Mouse (Mus musculus): ENCODE measurements around the gene Pex11b. TPM values are rescaled to one million over a fixed set of nuclear protein-coding genes. Genes with fewer than 3 reads are reported as not detected.
A peak's percentile ranks its signal among the peaks of the same experiment; 100 is the strongest.
"Not testable (repeated sequence)": the region's sequence is repeated elsewhere in the genome, so short reads cannot be mapped to it uniquely, and the experiment has no call there.

Pex11b gene
- polyA plus RNA-seq, 1 experiment from 2014 or later = 63.5 TPM

- no peak overlapping the region for H3K4me3 ChIP-seq
- H3K9ac ChIP-seq = no peak overlapping the region
- no peak for ATAC-seq (ENCODE audit: insufficient number of reproducible peaks, insufficient read depth, low FRiP score, low TSS enrichment, low read depth)
- no peak overlapping the region for H3K4me2 ChIP-seq
- H3K9me3 ChIP-seq = no peaks in the 10 kb centered on the region
- H3K27me3 ChIP-seq = peaks cover 23% of the 10 kb centered on the region
- H3K36me3 ChIP-seq = no peaks in the 10 kb centered on the region
- no peak overlapping the region; the same call in 1 of the 2 replicates for H3K27ac ChIP-seq
- 19% methylated on average over 5 of the region's 5 CpGs for WGBS
- peaks cover 13% of the 10 kb centered on the region for H3K4me1 ChIP-seq
Measured at GRCm38 (mm10) chr3:96679159-96679674, 44.0 kb downstream of the Pex11b start.

GRCm38 (mm10) chr3:96680269-96680956 lies 45.2 kb downstream of the Pex11b start:
- WGBS = 33% methylated on average over 12 of the region's 12 CpGs
- peaks cover 15% of the 10 kb centered on the region for H3K4me1 ChIP-seq
- no peaks in the 10 kb centered on the region for H3K36me3 ChIP-seq
- no peak overlapping the region for H3K27ac ChIP-seq
- H3K4me2 ChIP-seq = no peak overlapping the region
- no peak overlapping the region for H3K4me3 ChIP-seq
- peaks cover 30% of the 10 kb centered on the region for H3K27me3 ChIP-seq
- ATAC-seq (ENCODE audit: insufficient number of reproducible peaks, insufficient read depth, low FRiP score, low TSS enrichment, low read depth) = no peak
- no peaks in the 10 kb centered on the region for H3K9me3 ChIP-seq
- no peak overlapping the region for H3K9ac ChIP-seq

GRCm38 (mm10) chr3:96683496-96683895 lies 48.3 kb downstream of the Pex11b start:
- Histone ChIP-seq H3K9me3 (no peaks in the 10 kb centered on the region), H3K4me2 (no peak overlapping the region), H3K27ac (no peak overlapping the region), H3K36me3 (no peaks in the 10 kb centered on the region), H3K4me1 (peaks cover 11% of the 10 kb centered on the region), H3K4me3 (no peak overlapping the region), H3K27me3 (peaks cover 30% of the 10 kb centered on the region), H3K9ac (no peak overlapping the region)
- no peak for ATAC-seq (ENCODE audit: insufficient number of reproducible peaks, insufficient read depth, low FRiP score, low TSS enrichment, low read depth)
- WGBS = 81% methylated on average over 3 of the region's 3 CpGs

DNA sequence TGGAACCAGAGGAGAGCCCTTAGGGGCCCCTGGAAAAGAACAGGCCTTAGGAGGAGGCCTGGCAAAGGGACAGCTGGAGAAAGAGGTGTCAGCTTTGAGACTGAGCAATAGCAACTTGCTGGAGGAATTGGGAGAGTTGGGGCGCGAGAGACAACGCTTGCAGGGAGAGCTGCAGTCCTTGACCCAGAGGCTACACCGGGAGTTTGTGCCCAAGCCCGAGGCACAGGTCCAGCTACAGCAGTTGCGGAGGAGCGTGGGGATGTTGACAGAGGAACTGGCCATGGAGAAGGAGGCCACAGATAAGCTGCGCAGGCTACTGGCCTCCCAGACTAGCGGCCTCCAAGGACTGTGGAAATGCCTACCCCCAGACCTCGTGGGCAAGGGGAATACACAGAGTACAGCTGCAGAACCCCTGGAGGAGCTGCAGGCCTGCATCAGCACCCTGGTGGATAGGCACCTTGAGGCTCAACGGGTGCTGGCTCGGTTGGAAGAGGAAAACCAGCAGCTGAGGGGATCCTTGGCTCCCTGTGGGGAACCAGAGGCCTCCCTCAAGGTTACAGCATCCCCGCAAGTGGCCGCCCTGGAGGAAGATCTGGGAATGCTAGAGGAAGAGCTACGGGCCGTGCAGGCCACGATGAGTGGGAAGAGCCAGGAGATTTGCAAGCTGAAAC lies 49.1 kb downstream of the Pex11b start:
- H3K4me1 ChIP-seq = peaks cover 11% of the 10 kb centered on the region
- no peak for ATAC-seq (ENCODE audit: insufficient number of reproducible peaks, insufficient read depth, low FRiP score, low TSS enrichment, low read depth)
- no peaks in the 10 kb centered on the region for H3K36me3 ChIP-seq
- H3K4me2 ChIP-seq = peak overlapping the region; percentile 59
- H3K27me3 ChIP-seq = peaks cover 29% of the 10 kb centered on the region
- peak overlapping the region; percentile 33; the same call in 1 of the 2 replicates for H3K27ac ChIP-seq
- WGBS = 55% methylated on average over 17 of the region's 17 CpGs
- H3K4me3 ChIP-seq = peak overlapping the region; percentile 30
- no peaks in the 10 kb centered on the region for H3K9me3 ChIP-seq
- peak overlapping the region; percentile 59 for H3K9ac ChIP-seq

DNA sequence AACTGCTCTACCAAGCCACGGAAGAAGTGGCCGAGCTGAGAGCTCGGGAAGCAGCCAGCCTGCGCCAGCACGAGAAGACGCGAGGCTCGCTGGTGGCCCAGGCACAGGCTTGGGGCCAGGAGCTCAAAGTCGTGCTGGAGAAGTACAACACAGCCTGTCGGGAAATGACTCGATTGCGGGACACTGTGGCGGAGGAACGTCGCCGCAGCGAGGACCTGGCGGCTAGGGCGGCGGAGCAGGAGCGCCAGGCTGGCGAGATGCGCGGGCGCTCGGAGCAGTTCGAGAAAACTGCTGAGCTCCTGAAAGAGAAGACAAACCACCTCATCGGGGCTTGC lies 49.6 kb downstream of the Pex11b start:
- WGBS = 32% methylated on average over 28 of the region's 28 CpGs
- H3K27me3 ChIP-seq = peaks cover 24% of the 10 kb centered on the region
- peak overlapping the region; percentile 59 for H3K4me2 ChIP-seq
- peaks cover 16% of the 10 kb centered on the region for H3K4me1 ChIP-seq
- H3K27ac ChIP-seq = peak overlapping the region; percentile 33; the same call in 1 of the 2 replicates
- H3K9me3 ChIP-seq = no peaks in the 10 kb centered on the region
- ATAC-seq (ENCODE audit: insufficient number of reproducible peaks, insufficient read depth, low FRiP score, low TSS enrichment, low read depth) = no peak
- H3K36me3 ChIP-seq = no peaks in the 10 kb centered on the region
- H3K9ac ChIP-seq = peak overlapping the region; percentile 59
- H3K4me3 ChIP-seq = peak overlapping the region; percentile 30

DNA sequence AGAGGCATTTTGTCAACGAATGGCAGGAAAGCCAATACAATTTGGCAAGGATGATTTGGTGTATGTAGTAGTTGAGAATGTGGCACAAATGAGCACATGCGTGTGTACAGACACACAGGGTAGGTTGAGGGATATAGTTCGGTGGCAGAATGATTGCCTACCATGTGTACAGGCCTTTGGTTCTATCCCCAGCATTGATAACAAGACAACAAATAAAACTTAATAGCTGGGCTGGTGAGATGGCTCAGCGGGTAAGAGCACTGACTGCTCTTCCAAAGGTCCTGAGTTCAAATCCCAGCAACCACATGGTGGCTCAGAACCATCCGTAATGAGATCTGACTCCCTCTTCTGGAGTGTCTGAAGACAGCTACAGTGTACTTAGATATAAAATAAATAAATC lies 50.9 kb downstream of the Pex11b start:
- H3K27ac ChIP-seq; H3K9ac ChIP-seq; H3K36me3 ChIP-seq; H3K9me3 ChIP-seq; H3K4me3 ChIP-seq; H3K4me2 ChIP-seq; ATAC-seq (ENCODE audit: insufficient number of reproducible peaks, insufficient read depth, low FRiP score, low TSS enrichment, low read depth): not testable (repeated sequence)
- WGBS = 93% methylated on average over 5 of the region's 5 CpGs
- Histone ChIP-seq H3K27me3 (peaks cover 13% of the 10 kb centered on the region), H3K4me1 (peaks cover 16% of the 10 kb centered on the region)

- Histone ChIP-seq H3K4me3 (no peak overlapping the region), H3K9ac (no peak overlapping the region), H3K27me3 (peaks cover 11% of the 10 kb centered on the region), H3K36me3 (no peaks in the 10 kb centered on the region), H3K4me2 (no peak overlapping the region), H3K4me1 (peaks cover 16% of the 10 kb centered on the region), H3K27ac (no peak overlapping the region), H3K9me3 (no peaks in the 10 kb centered on the region)
- ATAC-seq (ENCODE audit: insufficient number of reproducible peaks, insufficient read depth, low FRiP score, low TSS enrichment, low read depth) = no peak
- 80% methylated on average over 11 of the region's 11 CpGs for WGBS
Measured at GRCm38 (mm10) chr3:96688854-96689253, 53.7 kb downstream of the Pex11b start.

DNA sequence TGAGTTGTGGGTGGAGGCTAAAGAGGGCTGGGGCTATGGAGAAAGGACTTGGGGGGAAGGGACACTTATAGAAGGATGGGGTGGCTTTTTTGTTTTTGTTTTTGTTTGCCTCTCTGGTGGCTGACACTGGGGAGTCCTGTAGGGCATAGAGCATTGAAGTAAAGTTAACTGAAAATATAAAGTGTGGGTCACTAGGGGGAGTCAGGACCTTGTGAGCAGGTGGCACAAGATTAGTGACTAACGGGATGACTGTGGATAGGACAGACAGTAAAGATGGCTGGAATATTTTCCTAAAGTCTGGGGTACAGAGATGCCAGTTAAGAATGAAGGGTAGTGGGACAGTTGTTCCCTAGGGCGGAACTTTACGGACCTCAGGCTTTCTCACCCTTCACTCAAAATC lies 55.1 kb downstream of the Pex11b start:
- 46% methylated on average over 3 of the region's 3 CpGs for WGBS
- Histone ChIP-seq H3K4me3 (no peak overlapping the region), H3K27me3 (no peaks in the 10 kb centered on the region)

GRCm38 (mm10) chr3:96692506-96692905 lies 57.3 kb downstream of the Pex11b start:
- H3K27ac ChIP-seq = no peak overlapping the region
- peaks cover 13% of the 10 kb centered on the region for H3K4me1 ChIP-seq
- H3K27me3 ChIP-seq = no peaks in the 10 kb centered on the region
- H3K4me3 ChIP-seq = no peak overlapping the region
- no peaks in the 10 kb centered on the region for H3K9me3 ChIP-seq
- WGBS = 12% methylated on average over 3 of the region's 3 CpGs
- no peak for ATAC-seq (ENCODE audit: insufficient number of reproducible peaks, insufficient read depth, low FRiP score, low TSS enrichment, low read depth)
- 0 out of 2 replicates have a peak overlapping the region, but pooled peaks have one; percentile 46 for H3K9ac ChIP-seq
- no peaks in the 10 kb centered on the region for H3K36me3 ChIP-seq
- no peak overlapping the region for H3K4me2 ChIP-seq

More for the DNA sequence above, 55.1 kb downstream of the Pex11b start:
- Histone ChIP-seq H3K4me1 (peaks cover 5% of the 10 kb centered on the region; the same call in 1 of the 2 replicates), H3K9ac (no peak overlapping the region), H3K27ac (no peak overlapping the region), H3K36me3 (no peaks in the 10 kb centered on the region), H3K9me3 (no peaks in the 10 kb centered on the region), H3K4me2 (no peak overlapping the region)
- ATAC-seq (ENCODE audit: insufficient number of reproducible peaks, insufficient read depth, low FRiP score, low TSS enrichment, low read depth) = no peak

DNA sequence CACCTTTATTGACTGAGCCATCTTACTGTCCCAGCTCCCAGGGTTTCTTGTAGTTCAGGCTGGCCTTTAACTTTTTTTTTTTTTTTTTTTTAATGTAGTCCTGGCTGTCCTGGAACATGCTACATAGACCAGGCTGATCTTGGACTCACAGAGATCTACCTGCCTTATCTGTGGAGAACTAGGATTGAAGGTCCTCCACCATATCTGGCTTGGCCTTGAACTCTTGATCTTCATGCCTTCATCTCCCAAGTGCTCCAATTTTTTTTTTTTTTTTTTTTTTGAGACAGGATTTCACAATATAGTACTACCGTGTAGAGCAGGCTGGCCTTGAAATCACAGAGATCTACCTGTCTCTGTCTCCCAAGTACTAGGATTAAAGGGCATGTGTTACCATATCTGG lies 58.4 kb downstream of the Pex11b start:
- ATAC-seq (ENCODE audit: insufficient number of reproducible peaks, insufficient read depth, low FRiP score, low TSS enrichment, low read depth) = no peak
- 74% methylated on average over 1 of the region's 1 CpGs for WGBS

More for the DNA sequence above, 58.4 kb downstream of the Pex11b start:
- Histone ChIP-seq H3K4me2 (no peak overlapping the region), H3K27me3 (no peaks in the 10 kb centered on the region), H3K9me3 (no peaks in the 10 kb centered on the region), H3K4me1 (peaks cover 22% of the 10 kb centered on the region), H3K9ac (no peak overlapping the region), H3K36me3 (no peaks in the 10 kb centered on the region), H3K27ac (no peak overlapping the region), H3K4me3 (no peak overlapping the region)
